Mouse (Mus musculus) cerebellum, postnatal 36 days (tissue): ENCODE data around the gene Myo1a.
"Not testable (repeated sequence)": the region's sequence is repeated elsewhere in the genome, so short reads cannot be mapped to it uniquely, and the experiment has no call there.

Experiments used
- DNase-seq, 2 experiments: peaks; one replicate each; pipeline ENCODE4 v3.0.0; 2021 to 2022; ENCODE audit warnings: mixed read lengths in 2 of 2

Gene Myo1a

GRCm38 (mm10) chr10:127731397-127731796 lies 26.4 kb downstream of the Myo1a start:
- no peak for DNase-seq

GRCm38 (mm10) chr10:127734434-127734833 lies 29.5 kb downstream of the Myo1a start:
- DNase-seq = no peak

- no peak for DNase-seq
These were observed 31.3 kb downstream of the Myo1a start for GRCm38 (mm10) chr10:127736266-127736665.

GRCm38 (mm10) chr10:127736916-127737315 lies 31.9 kb downstream of the Myo1a start:
- no peak for DNase-seq

GRCm38 (mm10) chr10:127737552-127737951 lies 32.6 kb downstream of the Myo1a start:
- DNase-seq = no peak

- peak; percentile 11 to 15 for DNase-seq
These were observed 33.3 kb downstream of the Myo1a start for GRCm38 (mm10) chr10:127738151-127738882.

- DNase-seq = peak; percentile 70 to 80
These were observed 34.2 kb downstream of the Myo1a start, which contains the start of gene Zbtb39 for GRCm38 (mm10) chr10:127739083-127739660. Gene Zbtb39, plus strand, starts transcription at chr10:127739538.

GRCm38 (mm10) chr10:127739661-127740161 lies 34.7 kb downstream of the Myo1a start:
- DNase-seq = no peak

- peak; percentile 35 to 49 for DNase-seq
These were observed 39.7 kb downstream of the Myo1a start for GRCm38 (mm10) chr10:127744661-127745060.

- DNase-seq = no peak
These were observed 40.9 kb downstream of the Myo1a start for GRCm38 (mm10) chr10:127745886-127746285.

GRCm38 (mm10) chr10:127747254-127747653 lies 42.3 kb downstream of the Myo1a start:
- DNase-seq = no peak

GRCm38 (mm10) chr10:127748847-127749612 lies 44.1 kb downstream of the Myo1a start:
- no peak for DNase-seq

- peak; percentile 18 to 20 for DNase-seq
These were observed 45.3 kb downstream of the Myo1a start for GRCm38 (mm10) chr10:127750136-127750777.

GRCm38 (mm10) chr10:127751548-127751947 lies 46.6 kb downstream of the Myo1a start, which contains the start of gene Gpr182:
Gene Gpr182, minus strand, starts transcription at chr10:127751732.
- no peak for DNase-seq

- no peak for DNase-seq
These were observed 49.7 kb downstream of the Myo1a start for GRCm38 (mm10) chr10:127754566-127755166.

- no peak for DNase-seq
These were observed 50.3 kb downstream of the Myo1a start for GRCm38 (mm10) chr10:127755246-127755645.

- no peak for DNase-seq
These were observed 50.9 kb downstream of the Myo1a start for GRCm38 (mm10) chr10:127755770-127756468.

GRCm38 (mm10) chr10:127759181-127760110 lies 54.5 kb downstream of the Myo1a start, which contains the start of the genes Rdh1 and Rdh16f1:
Gene Rdh1, plus strand, starts transcription at chr10:127759721.
Gene Rdh16f1, plus strand, starts transcription at chr10:127759787.
- no peak for DNase-seq

- not testable (repeated sequence) for DNase-seq
These were observed 58.0 kb downstream of the Myo1a start for GRCm38 (mm10) chr10:127762926-127763325.
